Mouse (Mus musculus) stomach, embryonic 16.5 days (tissue): ENCODE data around the gene 1700018B08Rik. TPM values are rescaled to one million over a fixed set of nuclear protein-coding genes. Genes with fewer than 3 reads are reported as not detected.

ENCODE experiments used
- ATAC-seq: fragments of 200-750 bp; cut with Nextera tagmentation; 2 replicates; pipeline ENCODE4 v1.8.0; 2017; ENCODE audit warnings: moderate number of reproducible peaks, moderate TSS enrichment; ENCODE audit not compliant: insufficient read depth, low FRiP score
- H3K27ac ChIP-seq: fragments of 300-500 bp; sonication (generic); 2 replicates; pipeline ENCODE4 v1.5.1; 2014; ENCODE audit warnings: low read length
- H3K27me3 ChIP-seq: fragments of 300-500 bp; sonication (generic); 2 replicates; pipeline ENCODE4 v1.6.1; 2014; ENCODE audit warnings: low read length, control low read depth, mixed read lengths; ENCODE audit not compliant: control insufficient read depth, insufficient read depth
- H3K36me3 ChIP-seq: fragments of 300-500 bp; sonication (generic); 2 replicates; pipeline ENCODE4 v1.6.1; 2014; ENCODE audit warnings: low read length; ENCODE audit not compliant: control insufficient read depth, insufficient read depth
- H3K4me1 ChIP-seq: fragments of 300-500 bp; sonication (generic); 2 replicates; pipeline ENCODE4 v1.6.1; 2014; ENCODE audit warnings: low read length, control low read depth, mixed read lengths; ENCODE audit not compliant: control insufficient read depth, insufficient read depth
- H3K4me2 ChIP-seq: fragments of 300-500 bp; sonication (generic); 2 replicates; pipeline ENCODE4 v1.6.1; 2014; ENCODE audit warnings: low read depth, low read length, mixed read lengths
- H3K4me3 ChIP-seq: fragments of 300-500 bp; sonication (generic); replicated peaks from 2 replicates; pipeline ENCODE4 v1.5.1; 2014; ENCODE audit warnings: mild to moderate bottlenecking, low read length
- H3K9ac ChIP-seq: fragments of 300-500 bp; sonication (generic); 2 replicates; pipeline ENCODE4 v1.6.1; 2014; ENCODE audit warnings: low read length
- H3K9me3 ChIP-seq: fragments of 300-500 bp; sonication (generic); replicated peaks from 2 replicates; pipeline ENCODE4 v1.6.1; 2016; ENCODE audit warnings: low read length, control low read depth; ENCODE audit not compliant: control insufficient read depth
- WGBS: fragments of 180-500 bp; shearing (Covaris S2); extraction: QIAGEN DNeasy Blood & Tissue Kit; methylation state at CpG from one replicate; pipeline ENCODE4 v1.1.7; 2014; 5-methylcytosine and 5-hydroxymethylcytosine counted together
- polyA plus RNA-seq: library from polyadenylated mRNA; unstranded; fragments of >200 nt; fragmentation: Nextera tagmentation; extraction: Ambion mirVana; gene quantifications from 2 replicates; pipeline ENCODE4 v1.2.1, GENCODE M21; 2015

The 1700018B08Rik gene
- polyA plus RNA-seq, 1 experiment from 2014 or later: not detected

- Histone ChIP-seq H3K4me2 (no peak overlapping the region), H3K9me3 (no peaks in the 10 kb centered on the region), H3K4me3 (no peak overlapping the region), H3K27ac (no peak overlapping the region), H3K4me1 (peaks cover 18% of the 10 kb centered on the region), H3K27me3 (no peaks in the 10 kb centered on the region), H3K9ac (no peak overlapping the region), H3K36me3 (no peaks in the 10 kb centered on the region)
- no peak for ATAC-seq
- 50% methylated on average over 8 of the region's 8 CpGs for WGBS
Measured at GRCm38 (mm10) chr8:121583653-121584052, 39.5 kb upstream of the 1700018B08Rik start.

- H3K27ac ChIP-seq: no peak overlapping the region
- H3K27me3 ChIP-seq: no peaks in the 10 kb centered on the region
- H3K36me3 ChIP-seq: no peaks in the 10 kb centered on the region
- ATAC-seq: no peak
- WGBS: 11% methylated on average over 9 of the region's 9 CpGs
- no peak overlapping the region for H3K9ac ChIP-seq
- H3K4me1 ChIP-seq: peaks cover 32% of the 10 kb centered on the region
- no peak overlapping the region for H3K4me3 ChIP-seq
- no peak overlapping the region for H3K4me2 ChIP-seq
- no peaks in the 10 kb centered on the region for H3K9me3 ChIP-seq
Measured at GRCm38 (mm10) chr8:121580465-121580864, 36.3 kb upstream of the 1700018B08Rik start.

GRCm38 (mm10) chr8:121578676-121579451, 34.7 kb upstream of the 1700018B08Rik start, which contains the start of gene Fbxo31:
TSS of gene Fbxo31 (minus strand) at chr8:121578806.
- H3K4me1 ChIP-seq: peaks cover 27% of the 10 kb centered on the region; the same call in 1 of the 2 replicates
- H3K4me3 ChIP-seq: peak within 1 kb of the TSS; percentile 97
- H3K4me2 ChIP-seq: peak within 1 kb of the TSS; percentile 90
- WGBS: 2% methylated on average over 63 of the region's 63 CpGs
- peak within 1 kb of the TSS; percentile 46 for H3K27ac ChIP-seq
- H3K36me3 ChIP-seq: no peaks in the 10 kb centered on the region
- no peaks in the 10 kb centered on the region for H3K27me3 ChIP-seq
- peak; percentile 94 for ATAC-seq
- H3K9ac ChIP-seq: peak within 1 kb of the TSS; percentile 92
- no peaks in the 10 kb centered on the region for H3K9me3 ChIP-seq

- peak overlapping the region; percentile 90 for H3K4me2 ChIP-seq
- peak overlapping the region; percentile 92 for H3K9ac ChIP-seq
- peak; percentile 16; the same call in 1 of the 2 replicates for ATAC-seq
- WGBS: 1% methylated on average over 44 of the region's 44 CpGs
- no peaks in the 10 kb centered on the region for H3K9me3 ChIP-seq
- peak overlapping the region; percentile 97 for H3K4me3 ChIP-seq
- H3K27me3 ChIP-seq: no peaks in the 10 kb centered on the region
- H3K4me1 ChIP-seq: peaks cover 34% of the 10 kb centered on the region; the same call in 1 of the 2 replicates
- no peaks in the 10 kb centered on the region for H3K36me3 ChIP-seq
- peak overlapping the region; percentile 46 for H3K27ac ChIP-seq
Measured at GRCm38 (mm10) chr8:121577751-121578675, 33.9 kb upstream of the 1700018B08Rik start.

- no peaks in the 10 kb centered on the region for H3K27me3 ChIP-seq
- H3K27ac ChIP-seq: no peak overlapping the region
- no peak overlapping the region for H3K4me2 ChIP-seq
- no peak overlapping the region for H3K9ac ChIP-seq
- no peaks in the 10 kb centered on the region for H3K9me3 ChIP-seq
- H3K4me3 ChIP-seq: no peak overlapping the region
- peaks cover 32% of the 10 kb centered on the region; the same call in 1 of the 2 replicates for H3K4me1 ChIP-seq
- no peak for ATAC-seq
- 85% methylated on average over 3 of the region's 3 CpGs for WGBS
- no peaks in the 10 kb centered on the region for H3K36me3 ChIP-seq
Measured at GRCm38 (mm10) chr8:121575661-121576060, 31.5 kb upstream of the 1700018B08Rik start.

GRCm38 (mm10) chr8:121573275-121573674, 29.2 kb upstream of the 1700018B08Rik start:
- 28% methylated on average over 3 of the region's 3 CpGs for WGBS
- no peaks in the 10 kb centered on the region for H3K36me3 ChIP-seq
- H3K4me3 ChIP-seq: no peak overlapping the region
- ATAC-seq: peak; percentile 55; the same call in 1 of the 2 replicates
- no peak overlapping the region for H3K27ac ChIP-seq
- H3K9ac ChIP-seq: no peak overlapping the region
- H3K4me1 ChIP-seq: peaks cover 26% of the 10 kb centered on the region; the same call in 1 of the 2 replicates
- H3K27me3 ChIP-seq: no peaks in the 10 kb centered on the region
- H3K4me2 ChIP-seq: no peak overlapping the region
- H3K9me3 ChIP-seq: no peaks in the 10 kb centered on the region

GRCm38 (mm10) chr8:121572121-121572520, 28.0 kb upstream of the 1700018B08Rik start:
- Histone ChIP-seq H3K36me3 (no peaks in the 10 kb centered on the region), H3K4me2 (no peak overlapping the region), H3K9me3 (no peaks in the 10 kb centered on the region), H3K27me3 (no peaks in the 10 kb centered on the region), H3K27ac (no peak overlapping the region), H3K4me3 (no peak overlapping the region), H3K4me1 (peaks cover 18% of the 10 kb centered on the region; the same call in 1 of the 2 replicates), H3K9ac (no peak overlapping the region)
- WGBS: 74% methylated on average over 7 of the region's 7 CpGs
- no peak for ATAC-seq

- no peaks in the 10 kb centered on the region for H3K36me3 ChIP-seq
Measured at GRCm38 (mm10) chr8:121570801-121571200, 26.7 kb upstream of the 1700018B08Rik start.

More at GRCm38 (mm10) chr8:121570801-121571200, 26.7 kb upstream of the 1700018B08Rik start:
- no peak overlapping the region for H3K4me3 ChIP-seq
- no peak overlapping the region for H3K27ac ChIP-seq
- H3K4me2 ChIP-seq: no peak overlapping the region
- peaks cover 12% of the 10 kb centered on the region; the same call in 1 of the 2 replicates for H3K4me1 ChIP-seq
- no peaks in the 10 kb centered on the region for H3K9me3 ChIP-seq
- no peak for ATAC-seq
- no peak overlapping the region for H3K9ac ChIP-seq
- 70% methylated on average over 17 of the region's 17 CpGs for WGBS
- no peaks in the 10 kb centered on the region for H3K27me3 ChIP-seq
